Mouse (Mus musculus): ENCODE results near the gene Lactbl1. TPM values are rescaled to one million over a fixed set of nuclear protein-coding genes. Genes with fewer than 3 reads are reported as not detected.
A peak's percentile ranks its signal among the peaks of the same experiment; 100 is the strongest.

Gene Lactbl1
- polyA plus RNA-seq, 1 experiment, result 0.47 TPM

DNA sequence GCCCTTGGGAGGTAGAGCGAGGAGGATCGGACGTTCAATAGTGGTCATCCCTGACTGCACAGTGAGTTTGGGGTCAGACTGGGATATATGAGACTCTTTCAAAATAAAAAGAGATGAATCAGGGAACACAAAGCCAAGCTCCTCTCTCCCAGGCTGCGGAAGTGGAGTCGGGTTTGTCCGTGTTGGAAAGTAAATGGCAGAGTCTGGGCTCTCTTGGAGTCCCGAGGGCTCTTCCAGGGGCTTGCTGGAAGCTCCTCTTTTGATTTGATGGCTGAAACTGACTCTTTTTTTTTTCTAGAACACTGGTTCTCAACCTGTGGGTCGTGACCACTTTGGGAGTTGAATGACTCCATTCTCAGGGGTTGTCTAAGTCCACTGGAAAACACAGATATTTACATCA, 27.8 kb downstream of the Lactbl1 start:
- no peak overlapping the region for H3K27ac ChIP-seq (ENCODE audit: control insufficient read depth, insufficient read depth, low read depth, low read length)
- no peaks in the 10 kb centered on the region for H3K27me3 ChIP-seq (ENCODE audit: control insufficient read depth, insufficient read depth, low read length)
- H3K36me3 ChIP-seq (ENCODE audit: control insufficient read depth, insufficient read depth, low read length), result no peaks in the 10 kb centered on the region
- TF ChIP-seq CTCF (IDR thresholded peaks at IDR 0.05; ENCODE audit: control insufficient read depth, insufficient read depth, insufficient replicate concordance, low read depth, low read length) (no peak), POLR2A (IDR thresholded peaks at IDR 0.05; ENCODE audit: control insufficient read depth, low read depth, low read length) (no peak)
- H3K4me1 ChIP-seq (ENCODE audit: control insufficient read depth, insufficient read depth, low read length), result peaks cover 3% of the 10 kb centered on the region
- no peak overlapping the region for H3K4me3 ChIP-seq (ENCODE audit: control insufficient read depth, low read depth, low read length)

- Histone ChIP-seq H3K4me3 (ENCODE audit: control insufficient read depth, low read depth, low read length) (no peak overlapping the region), H3K27me3 (ENCODE audit: control insufficient read depth, insufficient read depth, low read length) (no peaks in the 10 kb centered on the region), H3K36me3 (ENCODE audit: control insufficient read depth, insufficient read depth, low read length) (no peaks in the 10 kb centered on the region), H3K27ac (ENCODE audit: control insufficient read depth, insufficient read depth, low read depth, low read length) (no peak overlapping the region), H3K4me1 (ENCODE audit: control insufficient read depth, insufficient read depth, low read length) (peaks cover 3% of the 10 kb centered on the region)
- peak; percentile 91; the same call in 1 of the 2 replicates for TF ChIP-seq CTCF (IDR thresholded peaks at IDR 0.05; ENCODE audit: control insufficient read depth, insufficient read depth, insufficient replicate concordance, low read depth, low read length)
- no peak for TF ChIP-seq POLR2A (IDR thresholded peaks at IDR 0.05; ENCODE audit: control insufficient read depth, low read depth, low read length)
Observed at GRCm38 (mm10) chr4:136651357-136651811, 29.0 kb downstream of the Lactbl1 start.

- Histone ChIP-seq H3K27me3 (ENCODE audit: control insufficient read depth, insufficient read depth, low read length) (no peaks in the 10 kb centered on the region), H3K4me1 (ENCODE audit: control insufficient read depth, insufficient read depth, low read length) (peaks cover 3% of the 10 kb centered on the region), H3K27ac (ENCODE audit: control insufficient read depth, insufficient read depth, low read depth, low read length) (no peak overlapping the region), H3K4me3 (ENCODE audit: control insufficient read depth, low read depth, low read length) (no peak overlapping the region), H3K36me3 (ENCODE audit: control insufficient read depth, insufficient read depth, low read length) (no peaks in the 10 kb centered on the region)
- no peak for TF ChIP-seq POLR2A (IDR thresholded peaks at IDR 0.05; ENCODE audit: control insufficient read depth, low read depth, low read length)
- no peak for TF ChIP-seq CTCF (IDR thresholded peaks at IDR 0.05; ENCODE audit: control insufficient read depth, insufficient read depth, insufficient replicate concordance, low read depth, low read length)
Observed at GRCm38 (mm10) chr4:136651882-136652527, 29.6 kb downstream of the Lactbl1 start.

DNA sequence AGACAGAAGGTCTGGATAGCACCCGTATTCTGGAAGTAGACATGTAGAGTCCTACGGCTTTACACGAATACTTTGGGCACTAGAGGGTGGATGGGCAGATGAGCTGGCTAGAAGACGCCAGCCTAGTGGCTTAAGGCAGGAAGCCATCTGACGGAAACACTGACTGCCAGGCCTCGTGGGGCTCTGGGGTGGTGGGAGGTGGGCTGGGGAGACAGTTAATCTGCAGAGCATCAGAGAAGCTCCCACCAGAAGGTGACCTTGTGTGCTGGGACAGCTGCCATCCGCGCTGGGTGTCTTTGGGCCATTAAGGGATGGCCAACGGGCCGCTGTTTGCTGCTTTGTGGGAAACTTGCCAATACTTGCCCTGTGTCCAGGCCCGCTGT, 30.1 kb downstream of the Lactbl1 start:
- TF ChIP-seq POLR2A (IDR thresholded peaks at IDR 0.05; ENCODE audit: control insufficient read depth, low read depth, low read length), result no peak
- no peak for TF ChIP-seq CTCF (IDR thresholded peaks at IDR 0.05; ENCODE audit: control insufficient read depth, insufficient read depth, insufficient replicate concordance, low read depth, low read length)
- H3K4me1 ChIP-seq (ENCODE audit: control insufficient read depth, insufficient read depth, low read length), result peaks cover 3% of the 10 kb centered on the region
- H3K27ac ChIP-seq (ENCODE audit: control insufficient read depth, insufficient read depth, low read depth, low read length), result no peak overlapping the region
- H3K27me3 ChIP-seq (ENCODE audit: control insufficient read depth, insufficient read depth, low read length), result no peaks in the 10 kb centered on the region
- no peaks in the 10 kb centered on the region for H3K36me3 ChIP-seq (ENCODE audit: control insufficient read depth, insufficient read depth, low read length)
- H3K4me3 ChIP-seq (ENCODE audit: control insufficient read depth, low read depth, low read length), result no peak overlapping the region

DNA sequence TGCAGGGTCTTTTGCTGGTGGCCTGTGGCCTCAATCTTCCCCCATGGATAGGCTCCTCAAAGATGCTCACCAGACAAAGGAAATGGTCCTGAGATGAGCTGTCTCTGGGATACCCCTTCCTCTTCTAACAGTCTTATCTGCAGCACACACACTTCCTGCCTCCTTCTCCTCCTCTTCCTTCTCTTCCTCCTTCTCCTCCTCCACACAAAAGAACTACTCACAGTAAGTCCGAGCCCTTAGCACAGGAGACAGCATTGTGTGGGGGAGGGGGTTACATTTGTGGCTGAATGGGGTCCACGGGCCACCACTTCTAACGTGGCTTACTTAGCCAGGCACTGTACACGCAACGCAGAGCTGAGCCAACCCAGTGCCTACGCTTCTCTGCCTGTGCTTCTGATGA, 30.6 kb downstream of the Lactbl1 start:
- no peak overlapping the region for H3K27ac ChIP-seq (ENCODE audit: control insufficient read depth, insufficient read depth, low read depth, low read length)
- TF ChIP-seq CTCF (IDR thresholded peaks at IDR 0.05; ENCODE audit: control insufficient read depth, insufficient read depth, insufficient replicate concordance, low read depth, low read length), result no peak
- no peak for TF ChIP-seq POLR2A (IDR thresholded peaks at IDR 0.05; ENCODE audit: control insufficient read depth, low read depth, low read length)
- no peak overlapping the region for H3K4me3 ChIP-seq (ENCODE audit: control insufficient read depth, low read depth, low read length)
- no peaks in the 10 kb centered on the region for H3K36me3 ChIP-seq (ENCODE audit: control insufficient read depth, insufficient read depth, low read length)
- H3K27me3 ChIP-seq (ENCODE audit: control insufficient read depth, insufficient read depth, low read length), result no peaks in the 10 kb centered on the region
- peaks cover 3% of the 10 kb centered on the region for H3K4me1 ChIP-seq (ENCODE audit: control insufficient read depth, insufficient read depth, low read length)

- H3K27ac ChIP-seq (ENCODE audit: control insufficient read depth, insufficient read depth, low read depth, low read length), result no peak overlapping the region
- no peak overlapping the region for H3K4me3 ChIP-seq (ENCODE audit: control insufficient read depth, low read depth, low read length)
- TF ChIP-seq POLR2A (IDR thresholded peaks at IDR 0.05; ENCODE audit: control insufficient read depth, low read depth, low read length) (no peak), CTCF (IDR thresholded peaks at IDR 0.05; ENCODE audit: control insufficient read depth, insufficient read depth, insufficient replicate concordance, low read depth, low read length) (no peak)
- H3K4me1 ChIP-seq (ENCODE audit: control insufficient read depth, insufficient read depth, low read length), result peaks cover 3% of the 10 kb centered on the region
- H3K27me3 ChIP-seq (ENCODE audit: control insufficient read depth, insufficient read depth, low read length), result no peaks in the 10 kb centered on the region
- H3K36me3 ChIP-seq (ENCODE audit: control insufficient read depth, insufficient read depth, low read length), result no peaks in the 10 kb centered on the region
Observed at GRCm38 (mm10) chr4:136653692-136654234, 31.3 kb downstream of the Lactbl1 start.

- TF ChIP-seq POLR2A (IDR thresholded peaks at IDR 0.05; ENCODE audit: control insufficient read depth, low read depth, low read length) (no peak), CTCF (IDR thresholded peaks at IDR 0.05; ENCODE audit: control insufficient read depth, insufficient read depth, insufficient replicate concordance, low read depth, low read length) (no peak)
- H3K4me1 ChIP-seq (ENCODE audit: control insufficient read depth, insufficient read depth, low read length), result no peaks in the 10 kb centered on the region
- no peaks in the 10 kb centered on the region for H3K27me3 ChIP-seq (ENCODE audit: control insufficient read depth, insufficient read depth, low read length)
- no peak overlapping the region for H3K4me3 ChIP-seq (ENCODE audit: control insufficient read depth, low read depth, low read length)
- no peaks in the 10 kb centered on the region for H3K36me3 ChIP-seq (ENCODE audit: control insufficient read depth, insufficient read depth, low read length)
- no peak overlapping the region for H3K27ac ChIP-seq (ENCODE audit: control insufficient read depth, insufficient read depth, low read depth, low read length)
Observed at GRCm38 (mm10) chr4:136657914-136658313, 35.5 kb downstream of the Lactbl1 start.

All from testis, adult 2 months (tissue).